Comparison of ENCODE assay signal across 8 mouse cellular contexts in genomic region chr14:19986614-19987357, GRCm38 (mm10). TPM values are rescaled to one million over a fixed set of nuclear protein-coding genes. Genes with fewer than 3 reads are reported as not detected.
DNase-seq lines count a peak whose midpoint lies in the region; ATAC-seq lines count a peak whose summit lies in the region.

No protein-coding gene starts in this region.

- ATAC-seq in intestine, embryonic 16.5 days = peak; percentile 78

- no peaks in the 10 kb centered on the region for H3K36me3 ChIP-seq in intestine, embryonic 16.5 days (ENCODE audit: control insufficient read depth, insufficient read depth, low read length)
- H3K36me3 ChIP-seq in midbrain, embryonic 10.5 days = no peaks in the 10 kb centered on the region

- peak overlapping the region; percentile 50; the same call in 1 of the 2 replicates for H3K9ac ChIP-seq in intestine, embryonic 16.5 days (ENCODE audit: low read depth, low read length)

- peak overlapping the region; percentile 17 for H3K4me3 ChIP-seq in intestine, embryonic 16.5 days (ENCODE audit: low read length)
- H3K4me3 ChIP-seq in midbrain, embryonic 10.5 days = peak overlapping the region; percentile 49

- no peaks in the 10 kb centered on the region for H3K27me3 ChIP-seq in intestine, embryonic 16.5 days (replicated peaks; ENCODE audit: control insufficient read depth, insufficient read depth, low read length)
- H3K27me3 ChIP-seq in midbrain, embryonic 10.5 days (ENCODE audit: low read depth, poor library complexity, severe bottlenecking) = no peaks in the 10 kb centered on the region

- WGBS in intestine, embryonic 16.5 days = 2% methylated on average over 13 of the region's 13 CpGs
- 4% methylated on average over 13 of the region's 13 CpGs for WGBS in midbrain, embryonic 10.5 days

- intact Hi-C loops in left cerebral cortex, postnatal 4 days (cut with DNase I) = loop anchor here (5.0 to 10.0 kb wide), 3 partner anchors 48 to 282 kb away; no protein-coding TSS in a partner anchor

- no peaks in the 10 kb centered on the region for H3K9me3 ChIP-seq in intestine, embryonic 16.5 days (ENCODE audit: control insufficient read depth, low read length)
- H3K9me3 ChIP-seq in midbrain, embryonic 10.5 days (replicated peaks) = no peaks in the 10 kb centered on the region

- peaks cover 28% of the 10 kb centered on the region for H3K4me1 ChIP-seq in intestine, embryonic 16.5 days (ENCODE audit: control insufficient read depth, insufficient read depth, low read length)
- H3K4me1 ChIP-seq in midbrain, embryonic 10.5 days = peaks cover 66% of the 10 kb centered on the region

- H3K4me2 ChIP-seq in intestine, embryonic 16.5 days (ENCODE audit: low read depth, low read length) = peak overlapping the region; percentile 39

- peak overlapping the region; percentile 81 for H3K27ac ChIP-seq in intestine, embryonic 16.5 days (ENCODE audit: low read length)
- peak overlapping the region; percentile 97 for H3K27ac ChIP-seq in midbrain, embryonic 10.5 days (replicated peaks)

- peak; percentile 88 for DNase-seq in layer of hippocampus, adult 11-12 months (ENCODE audit: low spot score)
- no peak for DNase-seq in layer of hippocampus, adult 9-10 months (ENCODE audit: low spot score)
- DNase-seq in embryo, embryonic 11 days = peak; percentile 95
- DNase-seq in heart, adult 11 months = peak; percentile 96
- peak; percentile 96 for DNase-seq in left cerebral cortex, postnatal 4 days
- peak; percentile 93 for DNase-seq in midbrain, embryonic 10.5 days (ENCODE audit: low spot score)
- peak; percentile 53 to 62 for DNase-seq in spleen, adult 18-20 months

RNA-seq across cellular contexts. Expression of gene Gng2, which starts 9.4 kb away (rescaled TPM):
- 40.5 and 49.1 TPM in 2 replicates for polyA plus RNA-seq in intestine, embryonic 16.5 days (2015; fragmentation: Nextera tagmentation; extraction: Ambion mirVana)
- total RNA-seq in left cerebral cortex, postnatal 4 days (2021) = 100 to 1,000 TPM; 813 to 824 TPM
- polyA plus RNA-seq in midbrain, embryonic 10.5 days (2016; fragmentation: Nextera tagmentation; extraction: Ambion mirVana) = 82.4 and 121 TPM in 2 replicates
